Mouse (Mus musculus) liver, embryonic 14.5 days (tissue): Measurements from ENCODE around the gene Dcpp2. TPM values are rescaled to one million over a fixed set of nuclear protein-coding genes. Genes with fewer than 3 reads are reported as not detected.
"Not testable (repeated sequence)": the region's sequence is repeated elsewhere in the genome, so short reads cannot be mapped to it uniquely, and the experiment has no call there.

Experiments
- ATAC-seq: fragments of 200-750 bp; cut with Nextera tagmentation; 2 replicates; pipeline ENCODE4 v1.8.0; 2017; ENCODE audit warnings: moderate number of reproducible peaks, mild to moderate bottlenecking, moderate library complexity; ENCODE audit not compliant: insufficient read depth
- DNase-seq, 3 experiments: peaks; one replicate each; pipeline ENCODE4 v3.0.0-alpha.2; 2012 to 2013; ENCODE audit warnings: low read depth in 3 of 3, low spot score in 3 of 3
- H3K27ac ChIP-seq: fragments of 300-500 bp; sonication (generic); 2 replicates; pipeline ENCODE4 v1.5.1; 2014; ENCODE audit warnings: moderate library complexity, mild to moderate bottlenecking, control low read depth, inconsistent platforms
- H3K27me3 ChIP-seq: fragments of 300-500 bp; sonication (generic); 2 replicates; pipeline ENCODE4 v1.6.1; 2014; ENCODE audit warnings: mild to moderate bottlenecking, low read length, moderate library complexity; ENCODE audit not compliant: control insufficient read depth, insufficient read depth
- H3K36me3 ChIP-seq: fragments of 300-500 bp; sonication (generic); replicated peaks from 2 replicates; pipeline ENCODE4 v1.6.1; 2014; ENCODE audit warnings: low read depth; ENCODE audit not compliant: control insufficient read depth, insufficient read depth
- H3K4me1 ChIP-seq, 2 experiments: fragments of 200-500 bp in 1 of 2; fragments of 300-500 bp in 1 of 2; sonication (generic) in 1 of 2; replicated peaks; 2 replicates each; pipeline ENCODE4 v1.6.1; 2012 to 2014; ENCODE audit warnings: antibody characterized with exemption in 1 of 2, inconsistent platforms in 1 of 2, low read length in 1 of 2; ENCODE audit not compliant: control insufficient read depth in 2 of 2, insufficient read depth in 2 of 2
- H3K4me2 ChIP-seq: fragments of 300-500 bp; sonication (generic); 2 replicates; pipeline ENCODE4 v1.6.1; 2014; ENCODE audit warnings: low read depth, mild to moderate bottlenecking, control low read depth, moderate library complexity
- H3K4me3 ChIP-seq, 2 experiments: fragments of 200-500 bp in 1 of 2; fragments of 300-500 bp in 1 of 2; sonication (generic) in 1 of 2; 2 replicates each; pipeline ENCODE4 v1.5.1; 2012 to 2014; ENCODE audit warnings: low read depth in 2 of 2, low read length in 2 of 2, mild to moderate bottlenecking in 2 of 2, control low read depth in 1 of 2, inconsistent platforms in 1 of 2, moderate library complexity in 1 of 2; ENCODE audit not compliant: insufficient read depth in 1 of 2
- H3K9ac ChIP-seq: fragments of 300-500 bp; sonication (generic); replicated peaks from 2 replicates; pipeline ENCODE4 v1.6.1; 2014; ENCODE audit warnings: mild to moderate bottlenecking, control low read depth, moderate library complexity
- H3K9me3 ChIP-seq: fragments of 300-500 bp; sonication (generic); 2 replicates; pipeline ENCODE4 v1.6.1; 2016; ENCODE audit warnings: low read length, mixed read lengths; ENCODE audit not compliant: control insufficient read depth
- CTCF ChIP-seq: IDR thresholded peaks from 2 replicates; pipeline ENCODE4 v1.5.1; 2016; ENCODE audit warnings: antibody characterized with exemption, low read depth, control low read depth
- EP300 ChIP-seq: IDR thresholded peaks from 2 replicates; pipeline ENCODE4 v1.6.1; 2016; ENCODE audit warnings: antibody characterized with exemption, low read depth
- WGBS: fragments of 180-500 bp; shearing (Covaris S2); extraction: QIAGEN DNeasy Blood & Tissue Kit; methylation state at CpG from one replicate; pipeline ENCODE4 v1.1.7; 2014; ENCODE audit not compliant: insufficient replicate concordance; 5-methylcytosine and 5-hydroxymethylcytosine counted together
- polyA plus RNA-seq, 2 experiments: library from polyadenylated mRNA; depleted of rRNA in 1 of 2; stranded (reverse) in 1 of 2; unstranded in 1 of 2; fragments of >200 nt; fragmentation: Nextera tagmentation in 1 of 2; extraction: Ambion mirVana in 1 of 2; gene quantifications; 2 replicates each; pipeline versions ENCODE4 v1.2.1 to v1.2.3; 2012 to 2014

Gene Dcpp2
- polyA plus RNA-seq, 2 experiments = not detected

DNA sequence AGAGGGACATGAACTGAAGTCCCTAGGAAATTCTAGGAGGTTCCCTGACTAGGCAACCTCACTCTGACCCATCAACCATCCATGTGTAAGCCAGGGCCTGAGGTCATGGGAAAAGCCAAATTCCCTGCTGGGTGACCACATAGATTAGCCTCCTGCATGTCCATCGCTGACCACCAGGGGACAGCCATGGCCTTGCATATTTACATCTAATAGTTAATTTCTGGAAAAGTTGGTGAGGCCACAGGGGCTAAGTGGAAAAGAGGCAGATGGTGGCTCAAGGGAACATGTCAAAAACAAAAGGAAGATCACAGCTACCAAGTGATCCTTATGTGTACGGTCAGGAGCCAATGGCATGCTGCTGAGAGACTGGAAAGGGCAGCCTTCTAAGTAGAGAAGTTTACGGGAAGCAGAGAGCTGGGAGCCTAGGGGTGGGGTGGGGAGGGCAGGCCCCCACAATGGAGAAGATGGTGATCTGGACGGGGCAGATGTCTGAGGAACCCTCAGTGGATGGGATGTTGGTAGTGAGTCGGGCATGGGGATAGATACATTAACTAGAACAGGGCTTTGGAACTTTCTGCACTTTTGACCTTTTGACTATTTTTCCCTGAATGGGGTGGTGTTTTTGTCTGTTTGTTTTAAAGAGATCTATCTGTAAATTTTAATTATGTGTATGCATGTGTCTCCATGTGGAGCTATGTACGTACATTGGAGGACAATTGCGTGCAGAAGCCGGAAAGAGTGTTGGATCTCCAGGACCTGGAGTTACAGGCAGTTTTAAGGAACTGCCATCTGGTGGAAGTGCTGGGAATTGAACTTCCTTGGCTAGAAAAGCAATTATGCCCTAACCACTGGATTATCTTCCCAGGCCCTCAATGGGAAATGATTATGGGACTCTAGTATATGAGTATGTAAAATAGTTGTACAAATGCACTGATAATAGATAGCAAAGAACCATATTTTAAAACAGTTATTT, 6.5 kb upstream of the Dcpp2 start:
- no peaks in the 10 kb centered on the region for H3K4me1 ChIP-seq
- DNase-seq = no peak
- WGBS = 34% methylated on average over 8 of the region's 8 CpGs
- no peak overlapping the region for H3K4me3 ChIP-seq
- H3K4me2 ChIP-seq = no peak overlapping the region
- H3K9ac ChIP-seq = no peak overlapping the region
- no peak for ATAC-seq
- TF ChIP-seq CTCF (peak; percentile 80), EP300 (no peak)
- no peaks in the 10 kb centered on the region for H3K27me3 ChIP-seq
- no peak overlapping the region for H3K27ac ChIP-seq
- no peaks in the 10 kb centered on the region for H3K36me3 ChIP-seq
- no peaks in the 10 kb centered on the region for H3K9me3 ChIP-seq

DNA sequence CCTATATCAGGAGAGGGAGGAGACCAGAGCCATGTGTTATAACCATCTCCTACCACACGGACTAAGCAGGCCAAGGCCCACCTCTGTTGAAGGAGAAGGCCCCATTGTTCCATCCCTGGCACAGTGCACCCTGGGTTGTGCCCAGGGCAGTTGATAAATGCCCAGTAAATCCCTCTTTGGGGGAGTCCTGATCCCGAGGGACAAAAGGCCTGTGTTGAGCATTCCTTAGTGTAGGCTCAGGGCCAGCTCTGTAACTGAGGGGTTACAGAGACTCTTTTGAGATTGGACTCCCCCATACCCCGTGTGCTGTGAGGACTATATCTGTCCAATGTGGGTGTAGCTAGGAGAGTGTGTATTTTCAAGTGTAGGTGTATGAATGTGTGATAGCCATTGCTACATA, 3.9 kb upstream of the Dcpp2 start:
- no peak for TF ChIP-seq CTCF
- TF ChIP-seq EP300 = no peak
- no peaks in the 10 kb centered on the region for H3K27me3 ChIP-seq
- no peak overlapping the region for H3K9ac ChIP-seq
- DNase-seq = no peak
- no peak overlapping the region for H3K4me2 ChIP-seq
- 40% methylated on average over 3 of the region's 3 CpGs for WGBS
- H3K4me3 ChIP-seq = no peak overlapping the region
- no peaks in the 10 kb centered on the region for H3K4me1 ChIP-seq
- H3K36me3 ChIP-seq = no peaks in the 10 kb centered on the region
- H3K9me3 ChIP-seq = no peaks in the 10 kb centered on the region
- ATAC-seq = no peak
- no peak overlapping the region for H3K27ac ChIP-seq

DNA sequence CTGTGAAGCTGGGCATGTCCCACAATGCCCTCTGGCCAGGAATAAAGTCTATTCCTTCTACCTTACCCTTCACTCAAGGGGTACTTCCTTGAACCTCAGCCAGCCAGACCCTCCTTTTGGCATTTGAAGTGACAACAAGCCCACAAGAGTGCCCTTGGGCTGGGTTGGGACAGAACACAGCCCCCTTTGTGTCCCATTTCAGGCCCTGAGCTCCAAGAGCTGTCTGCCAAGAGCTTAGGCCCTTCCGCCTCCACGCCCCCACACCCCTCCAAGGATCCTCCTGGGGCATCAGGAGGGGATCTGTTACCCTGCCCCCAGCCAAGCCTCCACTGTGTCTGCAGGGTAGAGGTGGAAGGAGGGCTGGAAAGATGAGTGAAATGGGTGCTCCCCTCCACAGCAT, 3.5 kb upstream of the Dcpp2 start:
- H3K4me2 ChIP-seq = no peak overlapping the region
- H3K4me3 ChIP-seq = no peak overlapping the region
- H3K4me1 ChIP-seq = no peaks in the 10 kb centered on the region
- no peaks in the 10 kb centered on the region for H3K27me3 ChIP-seq
- no peak for TF ChIP-seq CTCF
- no peak for TF ChIP-seq EP300
- ATAC-seq (no peak), DNase-seq (no peak)
- H3K36me3 ChIP-seq = no peaks in the 10 kb centered on the region
- no peaks in the 10 kb centered on the region for H3K9me3 ChIP-seq
- H3K9ac ChIP-seq = no peak overlapping the region
- 81% methylated on average over 2 of the region's 2 CpGs for WGBS
- no peak overlapping the region for H3K27ac ChIP-seq

- 46% methylated on average over 4 of the region's 4 CpGs for WGBS
- not testable (repeated sequence) for DNase-seq, H3K27ac ChIP-seq, ATAC-seq, H3K9me3 ChIP-seq, H3K36me3 ChIP-seq, H3K9ac ChIP-seq, H3K4me1 ChIP-seq, H3K27me3 ChIP-seq, H3K4me2 ChIP-seq, H3K4me3 ChIP-seq
Observed at GRCm38 (mm10) chr17:23917158-23917557, 36.5 kb downstream of the Dcpp2 start, which contains the start of gene Dcpp3. TSS of gene Dcpp3 (plus strand) at chr17:23917458.

DNA sequence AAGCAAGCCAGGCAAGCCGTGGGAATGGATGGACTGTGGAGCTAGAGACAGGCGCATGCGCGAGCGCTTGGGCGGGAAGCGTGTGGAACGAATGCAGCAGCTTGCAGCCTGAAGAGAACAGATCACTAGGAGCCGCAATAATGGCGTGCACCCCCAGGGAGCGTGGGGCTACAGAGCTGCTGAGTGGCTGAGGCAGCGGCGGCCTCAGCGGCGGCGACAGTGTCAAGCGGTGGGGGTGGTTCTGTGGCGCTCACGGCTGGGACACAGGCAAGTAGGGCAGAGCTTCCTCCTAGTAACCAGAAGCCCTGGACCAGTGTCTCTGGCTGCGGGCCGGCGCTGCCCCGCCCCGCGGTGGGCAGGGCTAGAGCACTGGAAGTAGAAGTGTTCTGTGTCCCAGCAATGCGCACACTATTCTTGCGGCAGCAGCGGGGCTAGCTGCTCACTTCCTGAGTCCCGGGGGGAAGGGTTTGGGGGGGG, 43.9 kb downstream of the Dcpp2 start:
- TF ChIP-seq CTCF = peak; percentile 20; the same call in 1 of the 2 replicates
- no peak for TF ChIP-seq EP300
- DNase-seq (peak; percentile 60 to 68 (median 64)), ATAC-seq (peak; percentile 96)
- Histone ChIP-seq H3K27ac (no peak overlapping the region), H3K27me3 (no peaks in the 10 kb centered on the region), H3K4me3 (peak overlapping the region; percentile 48 to 75), H3K4me2 (peak overlapping the region; percentile 68), H3K9me3 (no peaks in the 10 kb centered on the region), H3K36me3 (no peaks in the 10 kb centered on the region), H3K4me1 (peaks cover 0 to 8% of the 10 kb centered on the region in 2 experiments; a peak in 1 of 4 replicates), H3K9ac (no peak overlapping the region; the same call in 1 of the 2 replicates)
- under 1% methylated on average over 29 of the region's 29 CpGs for WGBS
